In genomic region chr10:120564859-120565258, GRCm38 (mm10) we compare ENCODE assay signal across 14 mouse cellular contexts.
DNase-seq lines count a peak whose midpoint lies in the region; ATAC-seq lines count a peak whose summit lies in the region.
"Had no signal": no experiment of that assay in that cellular context is flagged by ENCODE, and none has a peak within 500 bp of the region (broad histone marks: within the 10 kb centered on the region; RNA-seq: fewer than 3 reads in every experiment).

No protein-coding gene starts in this region.

- H3K4me3 ChIP-seq in heart, embryonic 13.5 days = peak overlapping the region; percentile 18; the same call in 1 of the 2 replicates
- peak overlapping the region; percentile 35 for H3K4me3 ChIP-seq in hindbrain, embryonic 10.5 days
- peak overlapping the region; percentile 20; the same call in 1 of the 2 replicates for H3K4me3 ChIP-seq in midbrain, embryonic 13.5 days (replicated peaks)

- WGBS in heart, embryonic 13.5 days = 17% methylated on average over 14 of the region's 14 CpGs
- WGBS in hindbrain, embryonic 10.5 days = 24% methylated on average over 14 of the region's 14 CpGs
- WGBS in midbrain, embryonic 13.5 days = 20% methylated on average over 14 of the region's 14 CpGs

- peaks cover 6% of the 10 kb centered on the region; the same call in 1 of the 2 replicates for H3K9me3 ChIP-seq in heart, embryonic 13.5 days
- H3K9me3 ChIP-seq in hindbrain, embryonic 10.5 days = peaks cover 5% of the 10 kb centered on the region; the same call in 1 of the 2 replicates
- H3K9me3 ChIP-seq in midbrain, embryonic 13.5 days = no peaks in the 10 kb centered on the region

- intact Hi-C loops in heart, postnatal 10 days (cut with DNase I) = no loop called here
- intact Hi-C loops in left cerebral cortex, postnatal 14 days (cut with DNase I) = no loop called here

- H3K27me3 ChIP-seq in heart, embryonic 13.5 days (replicated peaks) = 0 out of 2 replicates have a peak, but pooled peaks cover 3% of the 10 kb centered on the region
- no peaks in the 10 kb centered on the region for H3K27me3 ChIP-seq in hindbrain, embryonic 10.5 days (ENCODE audit: insufficient read depth, poor library complexity, severe bottlenecking)
- no peaks in the 10 kb centered on the region for H3K27me3 ChIP-seq in midbrain, embryonic 13.5 days

- no peak; the same call in 1 of the 2 replicates for ATAC-seq in heart, embryonic 13.5 days (ENCODE audit: extremely low read depth, insufficient number of reproducible peaks, low FRiP score, low TSS enrichment)
- ATAC-seq in midbrain, embryonic 13.5 days = no peak

- DNase-seq in heart, postnatal 10 days = no peak
- peak; percentile 18 for DNase-seq in ZHBTc4 (ENCODE audit: low read depth, low spot score)
- no peak for DNase-seq in hindbrain, embryonic 10.5 days (ENCODE audit: low spot score)
- DNase-seq in right cerebral cortex, postnatal 36 days (ENCODE audit: low spot score in 2 of 2) = no peak
- DNase-seq in left cerebral cortex, postnatal 14 days (ENCODE audit: low spot score in 2 of 2) = no peak
- no peak for DNase-seq in ovary, adult 18-20 months (ENCODE audit: low spot score)
- DNase-seq: B cell, adult 2 months; cerebellum, postnatal 25 days; kidney, adult 9 months; left cerebral cortex, postnatal 4 days; thymus, adult 2 months had no signal

- no peaks in the 10 kb centered on the region for H3K36me3 ChIP-seq in heart, embryonic 13.5 days
- H3K36me3 ChIP-seq in hindbrain, embryonic 10.5 days = no peaks in the 10 kb centered on the region
- no peaks in the 10 kb centered on the region for H3K36me3 ChIP-seq in midbrain, embryonic 13.5 days

- H3K4me2 ChIP-seq in heart, embryonic 13.5 days = peak overlapping the region; percentile 57
- H3K4me2 ChIP-seq in midbrain, embryonic 13.5 days (replicated peaks) = peak overlapping the region; percentile 47

- peak overlapping the region; percentile 15; the same call in 1 of the 2 replicates for H3K9ac ChIP-seq in heart, embryonic 13.5 days
- H3K9ac ChIP-seq in midbrain, embryonic 13.5 days (replicated peaks) = peak overlapping the region; percentile 46; the same call in 1 of the 2 replicates

- no peak overlapping the region for H3K27ac ChIP-seq in heart, embryonic 13.5 days (replicated peaks)
- H3K27ac ChIP-seq in hindbrain, embryonic 10.5 days = peak overlapping the region; percentile 31; the same call in 1 of the 2 replicates
- no peak overlapping the region for H3K27ac ChIP-seq in midbrain, embryonic 13.5 days
- H3K27ac ChIP-seq: macrophage had no signal

- H3K4me1 ChIP-seq in heart, embryonic 13.5 days = peaks cover 16% of the 10 kb centered on the region
- peaks cover 9% of the 10 kb centered on the region for H3K4me1 ChIP-seq in hindbrain, embryonic 10.5 days (replicated peaks)
- H3K4me1 ChIP-seq in midbrain, embryonic 13.5 days (replicated peaks) = peaks cover 7% of the 10 kb centered on the region
